Mouse (Mus musculus): ENCODE measurements around the gene Camta2. TPM values are rescaled to one million over a fixed set of nuclear protein-coding genes. Genes with fewer than 3 reads are reported as not detected.

Camta2 gene
- total and polyA plus RNA-seq, 3 experiments: 1.0 to 17.0 (median 4.9) TPM

GRCm38 (mm10) chr11:70621972-70622814, 65.7 kb downstream of the Camta2 start:
- Histone ChIP-seq H3K4me2 (ENCODE audit: insufficient read depth, low read depth, poor library complexity, severe bottlenecking) (no peak overlapping the region), H3K9me3 (replicated peaks; ENCODE audit: low read length) (no peaks in the 10 kb centered on the region), H3K4me1 (ENCODE audit: control insufficient read depth in 1 of 2, insufficient read depth in 2 of 2) (peaks cover 0 to 16% of the 10 kb centered on the region in 2 experiments; a peak in 2 of 4 replicates), H3K36me3 (replicated peaks in 1 of 2; ENCODE audit: control insufficient read depth in 1 of 2, insufficient read depth in 1 of 2, low read length in 1 of 2) (no peaks in the 10 kb centered on the region), H3K27me3 (replicated peaks) (no peaks in the 10 kb centered on the region), H3K9ac (ENCODE audit: insufficient read depth, low read depth) (no peak overlapping the region), H3K4me3 (replicated peaks in 1 of 3; ENCODE audit: low read depth in 2 of 3, low read length in 2 of 3, poor library complexity in 1 of 3) (no peak overlapping the region), H3K27ac (ENCODE audit: insufficient read depth, low read depth) (no peak overlapping the region), H3K79me2 (replicated peaks; ENCODE audit: control insufficient read depth, extremely low read depth, insufficient read depth, poor library complexity, severe bottlenecking) (no peaks in the 10 kb centered on the region)
- peak in 1 of 2 experiments; percentile 0; a peak in 1 of 4 replicates for TF ChIP-seq CTCF (conservative IDR thresholded peaks at IDR 0.05 in 1 of 2, IDR thresholded peaks at IDR 0.05 in 1 of 2; ENCODE audit: low read depth in 2 of 2, low read length in 2 of 2)
- TF ChIP-seq EP300 (IDR thresholded peaks at IDR 0.05; ENCODE audit: low read length): 0 out of 2 replicates have a peak, but pooled peaks have one; percentile 25
- no peak for TF ChIP-seq RAD21 (IDR thresholded peaks at IDR 0.05; ENCODE audit: low read depth, low read length)
- 0 out of 2 replicates have a peak, but pooled peaks have one; percentile 14 for TF ChIP-seq MAX (IDR thresholded peaks at IDR 0.05; ENCODE audit: low read length)
- peak; percentile 84 for DNase-seq (ENCODE audit: extremely low read depth)
- in situ Hi-C loops (cut with MboI; ENCODE audit: low pct_ligation_motif_present, low pct_unique_long_range_greater_than_20kb, low sequenced_read_pairs): loop anchor here (25.0 kb wide), 1 partner anchor 385 kb away; the partner anchor contains the start of genes 0610010K14Rik, Bcl6b, Gm21988 and Rnasek
- dilution Hi-C loops (cut with MboI; ENCODE audit: extremely low pct_ligation_motif_present, extremely low pct_unique_long_range_greater_than_20kb, low sequenced_read_pairs): no loop called here

Other genes starting within 250 kb of the Camta2 start
Only the 20 nearest of the 23 such genes appear.
- gene Tm4sf5, start 182.9 kb downstream of the Camta2 start, total RNA-seq (2012; rRNA removed): 3.6 and 5.5 TPM in 2 replicates
- 8.8 and 11.7 TPM in 2 replicates for gene Tm4sf5, start 182.9 kb downstream of the Camta2 start, total RNA-seq (2014; rRNA removed)
- 24.5 and 32.5 TPM in 2 replicates for gene Tm4sf5, start 182.9 kb downstream of the Camta2 start, polyA plus RNA-seq (2012; ENCODE audit: insufficient read length, low read depth)
- 0.21 TPM in 1 of 2 replicates, not detected in the other for gene Vmo1, start 173.5 kb downstream of the Camta2 start, total RNA-seq (2012; rRNA removed)
- 0.70 TPM in 1 of 2 replicates, not detected in the other for gene Vmo1, start 173.5 kb downstream of the Camta2 start, total RNA-seq (2014; rRNA removed)
- 0.36 and 0.63 TPM in 2 replicates for gene Vmo1, start 173.5 kb downstream of the Camta2 start, polyA plus RNA-seq (2012; ENCODE audit: insufficient read length, low read depth)
- not detected in 2 replicates for gene Gltpd2, start 168.9 kb downstream of the Camta2 start, total RNA-seq (2012; rRNA removed)
- not detected in 2 replicates for gene Gltpd2, start 168.9 kb downstream of the Camta2 start, total RNA-seq (2014; rRNA removed)
- gene Gltpd2, start 168.9 kb downstream of the Camta2 start, polyA plus RNA-seq (2012; ENCODE audit: insufficient read length, low read depth): 0.19 TPM in 1 of 2 replicates, not detected in the other
- gene Psmb6, start 162.7 kb downstream of the Camta2 start, total RNA-seq (2012; rRNA removed): 921 and 922 TPM in 2 replicates
- gene Psmb6, start 162.7 kb downstream of the Camta2 start, total RNA-seq (2014; rRNA removed): 749 and 831 TPM in 2 replicates
- 779 and 831 TPM in 2 replicates for gene Psmb6, start 162.7 kb downstream of the Camta2 start, polyA plus RNA-seq (2012; ENCODE audit: insufficient read length, low read depth)
- gene Gm40193, start 155.2 kb downstream of the Camta2 start, total RNA-seq (2012; rRNA removed): not detected in 2 replicates
- gene Gm40193, start 155.2 kb downstream of the Camta2 start, total RNA-seq (2014; rRNA removed): not detected in 2 replicates
- gene Gm40193, start 155.2 kb downstream of the Camta2 start, polyA plus RNA-seq (2012; ENCODE audit: insufficient read length, low read depth): not detected in 2 replicates
- 4.0 and 4.8 TPM in 2 replicates for gene Pld2, start 148.0 kb downstream of the Camta2 start, total RNA-seq (2012; rRNA removed)
- 3.1 and 3.4 TPM in 2 replicates for gene Pld2, start 148.0 kb downstream of the Camta2 start, total RNA-seq (2014; rRNA removed)
- gene Pld2, start 148.0 kb downstream of the Camta2 start, polyA plus RNA-seq (2012; ENCODE audit: insufficient read length, low read depth): 6.6 and 6.7 TPM in 2 replicates
- gene Mink1, start 125.2 kb downstream of the Camta2 start, total RNA-seq (2012; rRNA removed): 24.3 and 31.2 TPM in 2 replicates
- 11.6 and 15.0 TPM in 2 replicates for gene Mink1, start 125.2 kb downstream of the Camta2 start, total RNA-seq (2014; rRNA removed)
- 79.8 and 82.8 TPM in 2 replicates for gene Mink1, start 125.2 kb downstream of the Camta2 start, polyA plus RNA-seq (2012; ENCODE audit: insufficient read length, low read depth)
- gene 4930544D05Rik, start 72.3 kb downstream of the Camta2 start, total RNA-seq (2012; rRNA removed): 0.17 TPM in 1 of 2 replicates, not detected in the other
- not detected in 2 replicates for gene 4930544D05Rik, start 72.3 kb downstream of the Camta2 start, total RNA-seq (2014; rRNA removed)
- gene 4930544D05Rik, start 72.3 kb downstream of the Camta2 start, polyA plus RNA-seq (2012; ENCODE audit: insufficient read length, low read depth): not detected in 2 replicates
- gene Chrne, start 68.9 kb downstream of the Camta2 start, total RNA-seq (2012; rRNA removed): not detected in 2 replicates
- gene Chrne, start 68.9 kb downstream of the Camta2 start, total RNA-seq (2014; rRNA removed): not detected in 2 replicates
- gene Chrne, start 68.9 kb downstream of the Camta2 start, polyA plus RNA-seq (2012; ENCODE audit: insufficient read length, low read depth): not detected in 2 replicates
- 0.25 TPM in 2 replicates for gene Gp1ba, start 49.0 kb downstream of the Camta2 start, total RNA-seq (2012; rRNA removed)
- gene Gp1ba, start 49.0 kb downstream of the Camta2 start, total RNA-seq (2014; rRNA removed): not detected in 2 replicates
- 0.84 and 1.1 TPM in 2 replicates for gene Gp1ba, start 49.0 kb downstream of the Camta2 start, polyA plus RNA-seq (2012; ENCODE audit: insufficient read length, low read depth)
- gene Rnf167, start 40.9 kb downstream of the Camta2 start, total RNA-seq (2012; rRNA removed): 23.5 and 24.0 TPM in 2 replicates
- 24.1 and 25.5 TPM in 2 replicates for gene Rnf167, start 40.9 kb downstream of the Camta2 start, total RNA-seq (2014; rRNA removed)
- 28.0 and 31.7 TPM in 2 replicates for gene Rnf167, start 40.9 kb downstream of the Camta2 start, polyA plus RNA-seq (2012; ENCODE audit: insufficient read length, low read depth)
- gene Slc25a11, start 40.6 kb downstream of the Camta2 start, total RNA-seq (2012; rRNA removed): 96.9 and 99.0 TPM in 2 replicates
- 121 and 135 TPM in 2 replicates for gene Slc25a11, start 40.6 kb downstream of the Camta2 start, total RNA-seq (2014; rRNA removed)
- gene Slc25a11, start 40.6 kb downstream of the Camta2 start, polyA plus RNA-seq (2012; ENCODE audit: insufficient read length, low read depth): 127 and 132 TPM in 2 replicates
- 1,045 and 1,143 TPM in 2 replicates for gene Pfn1, start 33.5 kb downstream of the Camta2 start, total RNA-seq (2012; rRNA removed)
- 799 and 844 TPM in 2 replicates for gene Pfn1, start 33.5 kb downstream of the Camta2 start, total RNA-seq (2014; rRNA removed)
- 2,575 and 2,624 TPM in 2 replicates for gene Pfn1, start 33.5 kb downstream of the Camta2 start, polyA plus RNA-seq (2012; ENCODE audit: insufficient read length, low read depth)
- 11.0 and 11.2 TPM in 2 replicates for gene Eno3, start 30.9 kb downstream of the Camta2 start, total RNA-seq (2012; rRNA removed)
- 22.9 and 23.0 TPM in 2 replicates for gene Eno3, start 30.9 kb downstream of the Camta2 start, total RNA-seq (2014; rRNA removed)
- gene Eno3, start 30.9 kb downstream of the Camta2 start, polyA plus RNA-seq (2012; ENCODE audit: insufficient read length, low read depth): 26.4 and 27.5 TPM in 2 replicates
- gene Spag7, start 18.7 kb downstream of the Camta2 start, total RNA-seq (2012; rRNA removed): 96.3 and 105 TPM in 2 replicates
- 86.9 and 93.5 TPM in 2 replicates for gene Spag7, start 18.7 kb downstream of the Camta2 start, total RNA-seq (2014; rRNA removed)
- gene Spag7, start 18.7 kb downstream of the Camta2 start, polyA plus RNA-seq (2012; ENCODE audit: insufficient read length, low read depth): 120 and 161 TPM in 2 replicates
- 1.3 and 1.7 TPM in 2 replicates for gene Inca1, start 12.1 kb upstream of the Camta2 start, total RNA-seq (2012; rRNA removed)
- gene Inca1, start 12.1 kb upstream of the Camta2 start, total RNA-seq (2014; rRNA removed): 1.9 and 3.4 TPM in 2 replicates
- 3.8 and 4.4 TPM in 2 replicates for gene Inca1, start 12.1 kb upstream of the Camta2 start, polyA plus RNA-seq (2012; ENCODE audit: insufficient read length, low read depth)
- gene Kif1c, start 12.4 kb upstream of the Camta2 start, total RNA-seq (2012; rRNA removed): 36.9 and 38.0 TPM in 2 replicates
- 11.0 and 11.6 TPM in 2 replicates for gene Kif1c, start 12.4 kb upstream of the Camta2 start, total RNA-seq (2014; rRNA removed)
- 31.7 and 32.3 TPM in 2 replicates for gene Kif1c, start 12.4 kb upstream of the Camta2 start, polyA plus RNA-seq (2012; ENCODE audit: insufficient read length, low read depth)
- 3.1 and 3.5 TPM in 2 replicates for gene Zfp3, start 76.1 kb upstream of the Camta2 start, total RNA-seq (2012; rRNA removed)
- gene Zfp3, start 76.1 kb upstream of the Camta2 start, total RNA-seq (2014; rRNA removed): 1.7 and 1.9 TPM in 2 replicates
- 2.0 and 2.5 TPM in 2 replicates for gene Zfp3, start 76.1 kb upstream of the Camta2 start, polyA plus RNA-seq (2012; ENCODE audit: insufficient read length, low read depth)
- gene Scimp, start 124.5 kb upstream of the Camta2 start, total RNA-seq (2012; rRNA removed): 0.17 and 0.30 TPM in 2 replicates
- 0.21 and 1.2 TPM in 2 replicates for gene Scimp, start 124.5 kb upstream of the Camta2 start, total RNA-seq (2014; rRNA removed)
- gene Scimp, start 124.5 kb upstream of the Camta2 start, polyA plus RNA-seq (2012; ENCODE audit: insufficient read length, low read depth): 0.53 and 0.79 TPM in 2 replicates
- 22.3 and 23.8 TPM in 2 replicates for gene Rabep1, start 156.7 kb upstream of the Camta2 start, total RNA-seq (2012; rRNA removed)
- 26.1 and 33.4 TPM in 2 replicates for gene Rabep1, start 156.7 kb upstream of the Camta2 start, total RNA-seq (2014; rRNA removed)
- gene Rabep1, start 156.7 kb upstream of the Camta2 start, polyA plus RNA-seq (2012; ENCODE audit: insufficient read length, low read depth): 28.3 and 34.7 TPM in 2 replicates

Data from CH12.LX (cell line).